Mouse (Mus musculus) forebrain, embryonic 16.5 days (tissue): ENCODE measurements around the gene Atp10b. TPM values are rescaled to one million over a fixed set of nuclear protein-coding genes. Genes with fewer than 3 reads are reported as not detected.
"Not testable (repeated sequence)": the region's sequence is repeated elsewhere in the genome, so short reads cannot be mapped to it uniquely, and the experiment has no call there.

Experiments used
- ATAC-seq: fragments of 200-750 bp; cut with Nextera tagmentation; 2 replicates; pipeline ENCODE4 v1.8.0; 2017; ENCODE audit warnings: mild to moderate bottlenecking, moderate library complexity
- H3K27ac ChIP-seq: fragments of 300-500 bp; sonication (generic); 2 replicates; pipeline ENCODE4 v1.5.1; 2014; ENCODE audit warnings: low read length, control low read depth
- H3K27me3 ChIP-seq: fragments of 300-500 bp; sonication (generic); replicated peaks from 2 replicates; pipeline ENCODE4 v1.6.1; 2014; ENCODE audit warnings: low read length; ENCODE audit not compliant: control insufficient read depth, insufficient read depth
- H3K36me3 ChIP-seq: fragments of 300-500 bp; sonication (generic); 2 replicates; pipeline ENCODE4 v1.6.1; 2014; ENCODE audit not compliant: control insufficient read depth, insufficient read depth
- H3K4me1 ChIP-seq: fragments of 300-500 bp; sonication (generic); replicated peaks from 2 replicates; pipeline ENCODE4 v1.6.1; 2014; ENCODE audit warnings: low read length; ENCODE audit not compliant: control insufficient read depth, insufficient read depth
- H3K4me2 ChIP-seq: fragments of 300-500 bp; sonication (generic); 2 replicates; pipeline ENCODE4 v1.6.1; 2014; ENCODE audit warnings: mild to moderate bottlenecking, low read length, control low read depth
- H3K4me3 ChIP-seq: fragments of 300-500 bp; sonication (generic); replicated peaks from 2 replicates; pipeline ENCODE4 v1.5.1; 2014; ENCODE audit warnings: mild to moderate bottlenecking, low read length, control low read depth
- H3K9ac ChIP-seq: fragments of 300-500 bp; sonication (generic); replicated peaks from 2 replicates; pipeline ENCODE4 v1.6.1; 2014; ENCODE audit warnings: low read depth, low read length, control low read depth
- H3K9me3 ChIP-seq: fragments of 300-500 bp; sonication (generic); 2 replicates; pipeline ENCODE4 v1.6.1; 2016; ENCODE audit warnings: low read length; ENCODE audit not compliant: control insufficient read depth
- WGBS: fragments of 180-500 bp; shearing (Covaris S2); extraction: QIAGEN DNeasy Blood & Tissue Kit; methylation state at CpG from one replicate; pipeline ENCODE4 v1.1.7; 2014; 5-methylcytosine and 5-hydroxymethylcytosine counted together
- polyA plus RNA-seq: library from polyadenylated mRNA; unstranded; fragments of >200 nt; fragmentation: Nextera tagmentation; extraction: Ambion mirVana; gene quantifications from 2 replicates; pipeline ENCODE4 v1.2.1, GENCODE M21; 2015

The Atp10b gene
- 0.14 and 0.28 TPM in 2 replicates for polyA plus RNA-seq

DNA sequence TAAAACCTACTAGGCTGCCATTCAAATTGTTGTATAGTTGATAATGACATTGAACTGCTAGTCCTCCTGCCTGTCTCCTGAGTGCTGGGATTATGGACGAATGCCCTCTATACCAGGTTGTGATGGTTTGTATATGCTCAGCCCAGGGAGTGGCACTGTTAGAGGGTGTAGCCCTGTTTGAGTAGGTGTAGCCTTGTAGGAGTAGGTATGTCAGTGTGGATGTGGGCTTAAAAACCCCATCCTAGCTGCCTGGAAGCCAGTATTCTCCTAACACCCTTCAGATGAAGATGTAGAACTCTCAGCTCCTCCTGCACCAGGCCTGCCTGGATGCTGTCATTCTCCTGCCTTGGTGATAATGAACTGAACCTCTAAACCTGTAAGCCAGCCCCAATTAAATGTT is at the start of gene Atp10b:
TSS of gene Atp10b (plus strand) at position 301 of the 400 bp plus-strand sequence.
- H3K27me3 ChIP-seq, result no peaks in the 10 kb centered on the region
- 0 out of 2 replicates have a peak, but pooled peaks cover 2% of the 10 kb centered on the region for H3K4me1 ChIP-seq
- no peak within 1 kb of the TSS for H3K4me3 ChIP-seq
- no peaks in the 10 kb centered on the region for H3K9me3 ChIP-seq
- ATAC-seq, result no peak
- no peak within 1 kb of the TSS for H3K27ac ChIP-seq
- 75% methylated on average over 1 of the region's 1 CpGs for WGBS
- no peak within 1 kb of the TSS for H3K9ac ChIP-seq
- no peak within 1 kb of the TSS for H3K4me2 ChIP-seq
- no peaks in the 10 kb centered on the region for H3K36me3 ChIP-seq

GRCm38 (mm10) chr11:43101357-43101756 is 48.3 kb upstream of the Atp10b start:
- no peak overlapping the region for H3K4me3 ChIP-seq
- no peak overlapping the region for H3K4me2 ChIP-seq
- H3K4me1 ChIP-seq, result 0 out of 2 replicates have a peak, but pooled peaks cover 2% of the 10 kb centered on the region
- no peaks in the 10 kb centered on the region for H3K27me3 ChIP-seq
- H3K27ac ChIP-seq, result no peak overlapping the region
- no peaks in the 10 kb centered on the region for H3K9me3 ChIP-seq
- H3K36me3 ChIP-seq, result no peaks in the 10 kb centered on the region
- ATAC-seq, result no peak
- H3K9ac ChIP-seq, result no peak overlapping the region
- 29% methylated on average over 1 of the region's 1 CpGs for WGBS

DNA sequence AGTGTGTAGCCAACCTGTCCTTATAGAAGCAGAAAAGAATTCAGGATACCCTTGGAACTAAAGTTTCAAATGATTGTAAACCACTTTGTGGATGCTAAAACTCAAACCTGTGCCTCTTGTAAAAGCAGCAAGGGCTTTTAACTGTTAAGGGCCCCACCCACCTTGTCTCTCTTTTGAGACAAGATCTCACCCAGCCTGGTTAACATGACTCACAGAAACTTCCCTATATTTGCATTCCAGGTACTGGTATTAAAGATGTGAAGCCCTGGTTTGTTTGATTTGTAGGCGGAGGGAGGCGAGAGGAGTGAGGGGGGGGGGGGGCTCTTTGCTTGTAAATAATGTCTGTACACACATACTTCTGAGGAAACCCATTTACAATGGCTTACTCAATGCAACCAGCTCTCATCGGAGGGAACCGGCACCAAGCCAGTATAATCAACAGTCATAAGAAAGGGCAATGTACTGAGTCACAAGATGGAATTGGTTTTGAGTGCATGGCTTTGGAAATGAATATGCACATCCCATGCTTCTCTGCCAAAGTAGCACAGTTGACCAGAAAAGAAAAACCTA is 23.7 kb upstream of the Atp10b start:
- no peaks in the 10 kb centered on the region for H3K27me3 ChIP-seq
- WGBS, result 86% methylated on average over 4 of the region's 4 CpGs
- no peak overlapping the region for H3K4me3 ChIP-seq
- no peak overlapping the region for H3K4me2 ChIP-seq
- no peak overlapping the region for H3K27ac ChIP-seq
- no peak overlapping the region for H3K9ac ChIP-seq
- H3K4me1 ChIP-seq, result no peaks in the 10 kb centered on the region
- no peak for ATAC-seq
- H3K9me3 ChIP-seq, result no peaks in the 10 kb centered on the region
- no peaks in the 10 kb centered on the region for H3K36me3 ChIP-seq

GRCm38 (mm10) chr11:43126573-43126972 is 23.1 kb upstream of the Atp10b start:
- not testable (repeated sequence) for H3K9me3 ChIP-seq, H3K4me2 ChIP-seq, H3K9ac ChIP-seq, H3K36me3 ChIP-seq, H3K27me3 ChIP-seq, H3K4me1 ChIP-seq, H3K27ac ChIP-seq, ATAC-seq, H3K4me3 ChIP-seq
- 77% methylated on average over 11 of the region's 12 CpGs for WGBS

DNA sequence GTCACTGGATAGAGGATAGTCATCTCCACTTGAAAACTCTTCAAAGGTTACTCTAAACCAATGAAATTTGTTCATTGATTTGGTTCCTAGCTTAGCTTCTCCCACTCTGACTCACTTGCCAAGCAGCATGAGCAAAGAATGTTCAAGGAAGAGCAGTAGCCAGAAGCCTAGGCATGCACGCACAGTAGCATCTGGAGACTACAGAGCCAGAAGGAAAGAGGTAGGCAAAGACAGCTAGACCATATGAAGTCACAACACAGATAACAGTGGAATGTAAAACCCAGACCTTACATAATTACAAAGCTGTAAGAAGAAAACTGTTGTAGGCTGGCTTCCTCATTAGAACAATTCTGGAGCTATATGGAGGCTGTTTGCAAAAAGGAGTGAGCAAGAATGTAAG is 8.4 kb upstream of the Atp10b start:
- WGBS, result 94% methylated on average over 1 of the region's 1 CpGs
- Histone ChIP-seq H3K27me3 (no peaks in the 10 kb centered on the region), H3K4me3 (no peak overlapping the region), H3K4me1 (no peaks in the 10 kb centered on the region), H3K9ac (no peak overlapping the region), H3K27ac (no peak overlapping the region), H3K4me2 (no peak overlapping the region), H3K9me3 (no peaks in the 10 kb centered on the region), H3K36me3 (no peaks in the 10 kb centered on the region)
- ATAC-seq, result no peak

- no peaks in the 10 kb centered on the region for H3K36me3 ChIP-seq
- H3K27me3 ChIP-seq, result no peaks in the 10 kb centered on the region
- H3K9me3 ChIP-seq, result no peaks in the 10 kb centered on the region
- no peak overlapping the region for H3K4me3 ChIP-seq
- H3K9ac ChIP-seq, result no peak overlapping the region
- no peak overlapping the region for H3K27ac ChIP-seq
- ATAC-seq, result no peak
- H3K4me1 ChIP-seq, result 0 out of 2 replicates have a peak, but pooled peaks cover 2% of the 10 kb centered on the region
- H3K4me2 ChIP-seq, result no peak overlapping the region
- WGBS, result 80% methylated on average over 1 of the region's 1 CpGs
Measured at GRCm38 (mm10) chr11:43142811-43143210, 6.9 kb upstream of the Atp10b start.

DNA sequence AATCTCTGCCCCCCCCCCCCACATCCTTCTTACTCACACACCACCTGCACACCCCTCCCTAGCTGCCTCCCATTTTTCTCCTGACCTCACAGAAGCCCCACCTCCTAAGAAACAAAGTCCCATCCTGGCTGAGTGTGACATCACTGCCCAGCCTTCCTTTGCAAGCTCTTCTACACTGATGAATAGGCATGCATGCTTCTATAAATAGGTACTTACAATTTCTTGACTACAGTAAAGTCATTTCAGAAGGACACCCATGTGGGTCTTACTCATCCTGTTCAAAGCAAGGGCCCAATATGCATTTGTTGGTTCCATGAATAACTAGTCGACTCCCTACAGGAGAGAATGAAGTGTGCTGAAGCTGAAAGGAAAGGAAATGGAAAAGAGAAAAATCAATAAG is 5.5 kb upstream of the Atp10b start:
- Histone ChIP-seq H3K36me3 (no peaks in the 10 kb centered on the region), H3K4me2 (no peak overlapping the region), H3K27me3 (no peaks in the 10 kb centered on the region), H3K4me1 (0 out of 2 replicates have a peak, but pooled peaks cover 2% of the 10 kb centered on the region), H3K27ac (no peak overlapping the region), H3K9ac (no peak overlapping the region), H3K9me3 (no peaks in the 10 kb centered on the region), H3K4me3 (no peak overlapping the region)
- WGBS, result 92% methylated on average over 1 of the region's 1 CpGs
- no peak for ATAC-seq

GRCm38 (mm10) chr11:43144882-43145281 is 4.8 kb upstream of the Atp10b start:
- not testable (repeated sequence) for H3K36me3 ChIP-seq, ATAC-seq, H3K4me3 ChIP-seq, H3K9me3 ChIP-seq, H3K27ac ChIP-seq, H3K27me3 ChIP-seq, H3K4me2 ChIP-seq, H3K4me1 ChIP-seq, H3K9ac ChIP-seq
- 74% methylated on average over 2 of the region's 2 CpGs for WGBS

DNA sequence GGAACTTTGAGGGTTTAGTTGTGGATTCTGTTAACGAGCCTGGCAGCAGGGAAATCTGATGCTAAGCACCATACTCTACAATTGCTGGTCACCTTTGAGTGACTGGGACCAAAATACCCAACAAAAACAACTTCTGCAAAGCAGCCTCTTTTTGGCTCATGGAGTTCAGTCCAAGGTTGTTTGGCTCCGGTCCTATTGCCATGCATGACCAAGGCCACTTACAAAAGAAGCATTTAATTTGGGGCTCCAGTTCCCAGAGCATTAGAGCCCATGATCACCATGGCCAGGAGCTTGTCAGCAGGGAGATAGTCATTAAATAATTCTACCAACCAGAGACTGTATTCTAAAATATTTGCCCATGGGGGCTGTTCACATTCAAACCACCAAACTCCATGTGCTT is 2.3 kb upstream of the Atp10b start:
- 13% methylated on average over 2 of the region's 2 CpGs for WGBS
- peak; percentile 66 for ATAC-seq
- Histone ChIP-seq H3K4me1 (0 out of 2 replicates have a peak, but pooled peaks cover 2% of the 10 kb centered on the region), H3K36me3 (no peaks in the 10 kb centered on the region), H3K27ac (no peak overlapping the region), H3K27me3 (no peaks in the 10 kb centered on the region), H3K4me2 (no peak overlapping the region), H3K4me3 (no peak overlapping the region), H3K9me3 (no peaks in the 10 kb centered on the region), H3K9ac (no peak overlapping the region)

GRCm38 (mm10) chr11:43148341-43148740 is 1.3 kb upstream of the Atp10b start:
- no peaks in the 10 kb centered on the region for H3K27me3 ChIP-seq
- WGBS, result 85% methylated on average over 1 of the region's 1 CpGs
- H3K4me1 ChIP-seq, result 0 out of 2 replicates have a peak, but pooled peaks cover 2% of the 10 kb centered on the region

More at GRCm38 (mm10) chr11:43148341-43148740, 1.3 kb upstream of the Atp10b start:
- Histone ChIP-seq H3K9ac (no peak overlapping the region), H3K9me3 (no peaks in the 10 kb centered on the region), H3K4me3 (no peak overlapping the region), H3K4me2 (no peak overlapping the region), H3K36me3 (no peaks in the 10 kb centered on the region), H3K27ac (no peak overlapping the region)
- no peak for ATAC-seq
